Mouse (Mus musculus): ENCODE results near the gene Caly.

Gene Caly

GRCm38 (mm10) chr7:140082242-140082678 is at the start of gene Caly:
Gene Caly (minus strand): TSS chr7:140082548.
- DNase-seq (ENCODE audit: low read depth, low spot score): peak; percentile 56

GRCm38 (mm10) chr7:140127911-140128310 is 45.6 kb upstream of the Caly start:
- no peak for DNase-seq (ENCODE audit: low read depth, low spot score)

- DNase-seq (ENCODE audit: low read depth, low spot score): no peak
Observed at GRCm38 (mm10) chr7:140126934-140127333, 44.6 kb upstream of the Caly start.

- no peak for DNase-seq (ENCODE audit: low read depth, low spot score)
Observed at GRCm38 (mm10) chr7:140126022-140126350, 43.6 kb upstream of the Caly start.

GRCm38 (mm10) chr7:140125278-140126021 is 43.1 kb upstream of the Caly start:
- DNase-seq (ENCODE audit: low read depth, low spot score): peak; percentile 93

- no peak for DNase-seq (ENCODE audit: low read depth, low spot score)
Observed at GRCm38 (mm10) chr7:140124382-140124781, 42.0 kb upstream of the Caly start.

- DNase-seq (ENCODE audit: low read depth, low spot score): no peak
Observed at GRCm38 (mm10) chr7:140122765-140123164, 40.4 kb upstream of the Caly start.

GRCm38 (mm10) chr7:140121338-140121910 is 39.1 kb upstream of the Caly start:
- no peak for DNase-seq (ENCODE audit: low read depth, low spot score)

GRCm38 (mm10) chr7:140120484-140120883 is 38.1 kb upstream of the Caly start:
- DNase-seq (ENCODE audit: low read depth, low spot score): no peak

- peak; percentile 92 for DNase-seq (ENCODE audit: low read depth, low spot score)
Observed at GRCm38 (mm10) chr7:140116329-140117054, 34.1 kb upstream of the Caly start, which contains the start of gene Echs1. Gene Echs1 (minus strand): TSS chr7:140116476.

GRCm38 (mm10) chr7:140115583-140116328 is 33.4 kb upstream of the Caly start, which contains the start of gene Paox:
Gene Paox (plus strand): TSS chr7:140115799.
- peak; percentile 20 for DNase-seq (ENCODE audit: low read depth, low spot score)

GRCm38 (mm10) chr7:140111943-140112342 is 29.6 kb upstream of the Caly start:
- DNase-seq (ENCODE audit: low read depth, low spot score): no peak

GRCm38 (mm10) chr7:140104009-140104408 is 21.7 kb upstream of the Caly start:
- no peak for DNase-seq (ENCODE audit: low read depth, low spot score)

GRCm38 (mm10) chr7:140101993-140102860 is 19.9 kb upstream of the Caly start, which contains the start of gene Fuom:
Gene Fuom (minus strand): TSS chr7:140102441.
- DNase-seq (ENCODE audit: low read depth, low spot score): peak; percentile 84

GRCm38 (mm10) chr7:140101498-140101897 is 19.1 kb upstream of the Caly start:
- DNase-seq (ENCODE audit: low read depth, low spot score): no peak

GRCm38 (mm10) chr7:140098466-140098865 is 16.1 kb upstream of the Caly start:
- no peak for DNase-seq (ENCODE audit: low read depth, low spot score)

- no peak for DNase-seq (ENCODE audit: low read depth, low spot score)
Observed at GRCm38 (mm10) chr7:140096055-140096454, 13.7 kb upstream of the Caly start.

GRCm38 (mm10) chr7:140095556-140095955 is 13.2 kb upstream of the Caly start:
- no peak for DNase-seq (ENCODE audit: low read depth, low spot score)

GRCm38 (mm10) chr7:140094954-140095353 is 12.6 kb upstream of the Caly start:
- no peak for DNase-seq (ENCODE audit: low read depth, low spot score)

- DNase-seq (ENCODE audit: low read depth, low spot score): no peak
Observed at GRCm38 (mm10) chr7:140092924-140093528, 10.7 kb upstream of the Caly start, which contains the start of gene Prap1. Gene Prap1 (plus strand): TSS chr7:140093395.

Data from CD4-positive, CD25-positive, alpha-beta regulatory T cell, adult 2 months (primary cell).